Mouse (Mus musculus): ENCODE data around the gene Map2.

DNA sequence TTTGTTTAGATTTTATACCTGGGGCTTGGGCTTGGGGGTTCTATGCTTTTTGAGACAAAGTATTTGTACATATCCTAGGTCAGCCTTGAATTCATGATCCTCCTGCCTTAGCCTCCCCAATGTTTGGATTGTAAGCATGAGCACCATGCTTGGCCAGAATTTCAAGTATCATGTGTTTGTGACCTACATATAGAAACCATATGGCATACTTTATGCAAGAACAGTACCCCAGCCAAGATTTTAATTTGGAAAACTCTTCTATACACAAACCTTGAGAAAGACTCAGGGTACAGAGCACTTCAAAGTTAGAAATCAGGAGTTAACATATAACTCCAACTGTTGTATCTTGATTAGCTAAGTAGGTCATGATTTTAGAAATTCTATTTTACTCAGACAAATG is 243.3 kb downstream of the Map2 start:
- TF ChIP-seq CTCF (IDR thresholded peaks at IDR 0.05; ENCODE audit: borderline replicate concordance, insufficient read depth, low read length) (no peak), POLR2A (IDR thresholded peaks at IDR 0.05; ENCODE audit: low read depth, low read length) (no peak)
